In the genomic region with DNA sequence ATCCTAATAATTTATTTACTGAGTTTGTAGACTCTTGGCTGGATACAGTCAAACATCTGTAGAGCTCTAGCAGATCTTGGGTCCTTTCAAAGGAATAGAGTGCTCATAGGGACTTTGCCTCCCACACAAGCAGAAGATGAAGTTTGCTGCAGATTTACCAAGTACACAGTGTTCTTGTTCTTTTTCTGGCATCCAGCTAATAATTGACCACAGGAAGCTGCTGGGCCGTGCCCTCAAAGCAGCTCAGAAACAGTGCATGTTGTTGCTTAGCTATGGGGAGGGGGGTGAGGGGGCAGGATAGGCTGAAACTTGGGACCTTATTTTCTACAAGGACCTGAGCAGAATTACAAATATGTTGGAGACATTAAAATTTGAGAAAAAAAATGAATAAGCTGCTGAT, we compare ENCODE assay signal across 10 mouse cellular contexts.
DNase-seq lines count a peak whose midpoint lies in the region; ATAC-seq and TF ChIP-seq lines count a peak whose summit lies in the region.
"Had no signal": no experiment of that assay in that cellular context is flagged by ENCODE, and none has a peak within 500 bp of the region (broad histone marks: within the 10 kb centered on the region; RNA-seq: fewer than 3 reads in every experiment).

No protein-coding gene starts in this region.

- no peaks in the 10 kb centered on the region for H3K9me3 ChIP-seq in hindbrain, embryonic 16.5 days (ENCODE audit: control insufficient read depth, low read length)
- H3K9me3 ChIP-seq in hindbrain, embryonic 14.5 days (ENCODE audit: control insufficient read depth, low read length), result no peaks in the 10 kb centered on the region
- no peaks in the 10 kb centered on the region for H3K9me3 ChIP-seq in kidney, postnatal 0 days (replicated peaks; ENCODE audit: low read length)
- H3K9me3 ChIP-seq: neural tube, embryonic 15.5 days had no signal

- H3K27ac ChIP-seq in hindbrain, embryonic 16.5 days (ENCODE audit: low read depth, low read length), result no peak overlapping the region
- H3K27ac ChIP-seq in hindbrain, embryonic 14.5 days, result no peak overlapping the region
- H3K27ac ChIP-seq in kidney, postnatal 0 days, result peak overlapping the region; percentile 62; the same call in 1 of the 2 replicates
- H3K27ac ChIP-seq: neural tube, embryonic 15.5 days had no signal

- peak; percentile 23 for DNase-seq in cerebellum, adult 11-12 months
- no peak for DNase-seq in hindbrain, embryonic 14.5 days (ENCODE audit: low spot score)
- DNase-seq in Muller cell, postnatal 12 days (ENCODE audit: inconsistent ontology term), result peak; percentile 87
- DNase-seq in kidney, postnatal 0 days (ENCODE audit: low spot score), result peak; percentile 83
- no peak for DNase-seq in embryo, embryonic 10.5 days (ENCODE audit: low spot score)
- DNase-seq: adrenal gland, postnatal 25 days had no signal

- no peaks in the 10 kb centered on the region for H3K36me3 ChIP-seq in hindbrain, embryonic 16.5 days (ENCODE audit: control insufficient read depth, insufficient read depth, low read length)
- H3K36me3 ChIP-seq in hindbrain, embryonic 14.5 days (replicated peaks; ENCODE audit: control insufficient read depth, insufficient read depth), result no peaks in the 10 kb centered on the region
- no peaks in the 10 kb centered on the region for H3K36me3 ChIP-seq in kidney, postnatal 0 days (ENCODE audit: insufficient read depth, low read length)
- H3K36me3 ChIP-seq: neural tube, embryonic 15.5 days had no signal

- 29% methylated on average over 1 of the region's 1 CpGs for WGBS in hindbrain, embryonic 16.5 days
- WGBS in hindbrain, embryonic 14.5 days, result 51% methylated on average over 1 of the region's 1 CpGs
- 25% methylated on average over 1 of the region's 1 CpGs for WGBS in kidney, postnatal 0 days

- no peak overlapping the region for H3K4me3 ChIP-seq in hindbrain, embryonic 16.5 days (ENCODE audit: low read length)
- no peak overlapping the region for H3K4me3 ChIP-seq in hindbrain, embryonic 14.5 days (replicated peaks; ENCODE audit: low read length)
- H3K4me3 ChIP-seq in kidney, postnatal 0 days (replicated peaks; ENCODE audit: low read depth, low read length), result no peak overlapping the region
- H3K4me3 ChIP-seq: neural tube, embryonic 15.5 days had no signal

- H3K27me3 ChIP-seq in hindbrain, embryonic 16.5 days (replicated peaks; ENCODE audit: control insufficient read depth, insufficient read depth, low read length), result no peaks in the 10 kb centered on the region
- no peaks in the 10 kb centered on the region for H3K27me3 ChIP-seq in hindbrain, embryonic 14.5 days (ENCODE audit: control insufficient read depth, insufficient read depth, low read length)
- no peaks in the 10 kb centered on the region for H3K27me3 ChIP-seq in kidney, postnatal 0 days (ENCODE audit: insufficient read depth, low read length)
- H3K27me3 ChIP-seq: neural tube, embryonic 15.5 days had no signal

- H3K4me1 ChIP-seq in hindbrain, embryonic 16.5 days (ENCODE audit: control insufficient read depth, insufficient read depth, low read depth, low read length), result no peaks in the 10 kb centered on the region
- H3K4me1 ChIP-seq in hindbrain, embryonic 14.5 days (replicated peaks; ENCODE audit: control insufficient read depth, insufficient read depth, low read length), result no peaks in the 10 kb centered on the region
- no peaks in the 10 kb centered on the region for H3K4me1 ChIP-seq in kidney, postnatal 0 days (replicated peaks; ENCODE audit: insufficient read depth, low read length)
- H3K4me1 ChIP-seq: neural tube, embryonic 15.5 days had no signal

- no peak overlapping the region for H3K4me2 ChIP-seq in hindbrain, embryonic 16.5 days (ENCODE audit: low read length)
- no peak overlapping the region for H3K4me2 ChIP-seq in hindbrain, embryonic 14.5 days (replicated peaks)
- H3K4me2 ChIP-seq in kidney, postnatal 0 days (ENCODE audit: low read length), result no peak overlapping the region
- H3K4me2 ChIP-seq: neural tube, embryonic 15.5 days had no signal

- H3K9ac ChIP-seq in hindbrain, embryonic 16.5 days (ENCODE audit: low read depth, low read length), result no peak overlapping the region
- H3K9ac ChIP-seq in hindbrain, embryonic 14.5 days, result no peak overlapping the region
- H3K9ac ChIP-seq in kidney, postnatal 0 days (ENCODE audit: low read depth, low read length), result no peak overlapping the region
- H3K9ac ChIP-seq: neural tube, embryonic 15.5 days had no signal

- no peak for TF ChIP-seq CTCF in kidney, postnatal 0 days (IDR thresholded peaks at IDR 0.05; ENCODE audit: low read depth)

- ATAC-seq in cerebellum, adult (ENCODE audit: insufficient number of reproducible peaks, low FRiP score, low TSS enrichment), result no peak
- ATAC-seq in hindbrain, embryonic 16.5 days, result peak; percentile 76
- no peak for ATAC-seq in hindbrain, embryonic 14.5 days (ENCODE audit: low FRiP score)
- ATAC-seq in kidney, postnatal 0 days (replicated peaks; ENCODE audit: low FRiP score, low read depth), result peak; percentile 93
- ATAC-seq in megakaryocyte progenitor cell, adult 5-6 weeks (replicated peaks; ENCODE audit: poor library complexity), result no peak

Comparison
In these comparisons a context has a peak if more than half of its experiments do, and no peak if none do; other contexts are left out.
1. ATAC-seq: peak in hindbrain, embryonic 16.5 days (single experiment) and kidney, postnatal 0 days (single experiment); none in cerebellum, adult (single experiment), hindbrain, embryonic 14.5 days (single experiment) and megakaryocyte progenitor cell, adult 5-6 weeks (single experiment).
2. DNase-seq: peak in cerebellum, adult 11-12 months (single experiment), Muller cell, postnatal 12 days (single experiment) and kidney, postnatal 0 days (single experiment); none in hindbrain, embryonic 14.5 days (single experiment) and embryo, embryonic 10.5 days (single experiment).